Mouse (Mus musculus): Measurements from ENCODE around the gene Rem2. TPM values are rescaled to one million over a fixed set of nuclear protein-coding genes. Genes with fewer than 3 reads are reported as not detected.

Rem2 gene
- polyA plus RNA-seq (2014; fragmentation: Nextera tagmentation; extraction: Ambion mirVana) = 2.9 and 3.7 TPM in 2 replicates

DNA sequence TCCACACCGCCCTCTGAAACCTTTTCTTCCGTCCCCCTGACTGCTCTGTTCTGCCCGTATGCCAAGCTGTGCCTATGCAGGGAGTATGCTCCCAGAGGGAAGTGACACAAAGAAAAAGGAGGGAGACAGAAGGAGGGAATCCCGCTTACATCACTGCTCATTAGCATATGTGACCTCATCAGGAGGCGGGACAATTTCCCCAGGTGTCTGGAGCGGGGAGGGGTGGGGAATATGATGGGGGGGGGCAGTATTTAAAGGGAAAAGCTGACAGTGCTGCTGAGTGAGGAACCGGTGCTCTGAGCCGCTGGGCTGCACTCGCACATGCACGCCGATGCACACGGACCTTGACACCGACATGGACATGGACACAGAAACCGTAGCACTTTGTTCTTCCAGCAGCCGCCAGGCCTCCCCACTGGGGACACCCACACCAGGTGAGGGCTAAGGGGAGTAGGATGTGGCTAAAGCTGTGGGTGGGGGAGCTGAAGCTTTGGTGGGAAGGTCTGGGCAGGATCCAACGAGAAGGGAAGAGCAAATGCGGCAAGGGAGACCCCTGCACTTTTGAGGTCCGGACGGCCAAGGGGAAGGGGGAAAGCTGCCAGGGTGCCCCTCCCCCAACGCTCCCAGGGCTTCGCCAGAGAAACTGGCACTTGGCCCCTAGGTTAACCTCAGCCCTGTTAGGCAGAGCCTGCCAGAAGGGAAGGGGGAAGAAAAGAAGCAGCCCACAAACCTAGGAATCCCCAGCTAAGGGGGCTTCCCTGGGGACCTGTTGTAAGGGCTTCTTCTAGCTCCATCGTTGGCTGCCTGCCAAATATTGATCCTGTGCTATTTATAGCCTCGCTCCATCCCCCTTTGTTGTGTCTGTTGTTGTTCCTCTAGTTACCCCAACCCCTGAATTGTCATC, at the start of gene Rem2:
TSS of gene Rem2 (plus strand) at position 160 of the 904 bp plus-strand sequence.
- Histone ChIP-seq H3K9ac (ENCODE audit: low read length) (peak within 1 kb of the TSS; percentile 23), H3K36me3 (ENCODE audit: control insufficient read depth, insufficient read depth, low read length) (no peaks in the 10 kb centered on the region), H3K4me3 (ENCODE audit: low read depth, low read length) (peak within 1 kb of the TSS; percentile 42), H3K4me2 (ENCODE audit: low read length) (peak within 1 kb of the TSS; percentile 73), H3K27ac (ENCODE audit: low read depth) (no peak within 1 kb of the TSS), H3K9me3 (ENCODE audit: control insufficient read depth, low read length) (no peaks in the 10 kb centered on the region), H3K27me3 (replicated peaks; ENCODE audit: control insufficient read depth, insufficient read depth, low read length) (peaks cover 26% of the 10 kb centered on the region), H3K4me1 (replicated peaks; ENCODE audit: control insufficient read depth, insufficient read depth, low read length) (peaks cover 10% of the 10 kb centered on the region; the same call in 1 of the 2 replicates)
- peak; percentile 80 for DNase-seq (ENCODE audit: low spot score)
- WGBS = 1% methylated on average over 23 of the region's 23 CpGs
- peak; percentile 70 for ATAC-seq (replicated peaks; ENCODE audit: low FRiP score, low TSS enrichment, low read depth)

DNA sequence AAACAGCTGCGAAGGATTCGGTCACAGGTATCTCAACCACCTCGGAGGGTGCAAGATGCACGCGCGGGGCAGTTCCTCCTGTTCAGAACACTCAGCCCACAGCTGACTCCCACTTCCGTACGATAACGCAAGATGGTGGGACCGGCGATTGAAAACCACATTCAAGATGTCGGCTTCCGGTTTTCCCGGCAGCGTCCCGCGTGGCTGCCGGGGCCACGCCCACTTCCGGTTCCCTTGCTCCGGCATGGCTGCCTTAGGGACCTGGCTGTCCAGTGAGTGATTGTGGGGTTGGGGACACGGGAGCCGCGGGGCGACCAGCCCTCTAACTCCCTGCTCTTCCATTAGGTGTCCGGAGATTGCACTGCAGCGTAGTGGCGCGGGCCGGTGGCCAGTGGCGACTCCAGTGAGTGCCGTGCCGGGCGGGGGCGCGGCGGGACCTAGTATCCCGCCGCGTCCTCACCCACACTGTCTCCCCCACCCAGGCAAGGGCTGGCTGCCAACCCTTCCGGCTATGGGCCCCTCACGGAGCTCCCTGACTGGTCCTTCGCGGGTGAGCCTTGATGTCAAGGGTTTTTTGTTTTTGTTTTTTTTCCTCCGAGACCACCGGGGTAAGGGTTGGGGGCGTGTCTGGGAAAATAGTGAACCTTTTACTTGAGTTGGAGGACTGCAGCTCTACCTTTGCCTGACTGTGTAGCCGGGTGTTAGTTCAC, 49.1 kb upstream of the Rem2 start, which contains the start of gene Mrpl52:
TSS of gene Mrpl52 (plus strand) at position 221 of the 710 bp plus-strand sequence.
- ATAC-seq (replicated peaks; ENCODE audit: low FRiP score, low TSS enrichment, low read depth) = peak; percentile 79
- Histone ChIP-seq H3K4me1 (replicated peaks; ENCODE audit: control insufficient read depth, insufficient read depth, low read length) (peaks cover 27% of the 10 kb centered on the region), H3K36me3 (ENCODE audit: control insufficient read depth, insufficient read depth, low read length) (peaks cover 15% of the 10 kb centered on the region; the same call in 1 of the 2 replicates), H3K4me3 (ENCODE audit: low read depth, low read length) (peak within 1 kb of the TSS; percentile 61), H3K27ac (ENCODE audit: low read depth) (peak within 1 kb of the TSS; percentile 82), H3K4me2 (ENCODE audit: low read length) (peak within 1 kb of the TSS; percentile 61), H3K9me3 (ENCODE audit: control insufficient read depth, low read length) (no peaks in the 10 kb centered on the region), H3K9ac (ENCODE audit: low read length) (peak within 1 kb of the TSS; percentile 65), H3K27me3 (replicated peaks; ENCODE audit: control insufficient read depth, insufficient read depth, low read length) (no peaks in the 10 kb centered on the region)
- under 1% methylated on average over 48 of the region's 48 CpGs for WGBS
- DNase-seq (ENCODE audit: low spot score) = peak; percentile 94

DNA sequence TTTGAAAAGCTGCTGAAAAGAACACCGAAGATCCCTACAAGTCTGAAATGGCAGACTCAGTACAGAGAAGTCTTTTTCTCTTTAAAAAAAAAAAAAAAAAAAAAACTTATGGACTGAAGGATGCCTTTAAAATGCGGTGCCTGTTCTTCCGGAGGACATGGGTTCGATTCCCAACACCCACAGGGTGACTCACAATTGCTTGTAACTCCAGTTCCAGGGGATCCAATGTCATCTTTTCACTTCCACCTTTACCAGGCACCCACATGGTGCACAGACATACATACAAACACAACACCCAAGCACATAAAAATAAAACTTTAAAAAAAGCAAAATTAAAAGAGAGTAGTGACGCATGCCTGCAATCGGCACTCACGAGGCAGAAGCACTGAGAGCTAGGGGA, 48.2 kb upstream of the Rem2 start:
- peak overlapping the region; percentile 61 for H3K4me2 ChIP-seq (ENCODE audit: low read length)
- no peaks in the 10 kb centered on the region for H3K27me3 ChIP-seq (replicated peaks; ENCODE audit: control insufficient read depth, insufficient read depth, low read length)
- ATAC-seq (replicated peaks; ENCODE audit: low FRiP score, low TSS enrichment, low read depth) (no peak), DNase-seq (ENCODE audit: low spot score) (no peak)
- no peaks in the 10 kb centered on the region for H3K9me3 ChIP-seq (ENCODE audit: control insufficient read depth, low read length)
- peak overlapping the region; percentile 65; the same call in 1 of the 2 replicates for H3K9ac ChIP-seq (ENCODE audit: low read length)
- 92% methylated on average over 7 of the region's 7 CpGs for WGBS
- peaks cover 15% of the 10 kb centered on the region; the same call in 1 of the 2 replicates for H3K36me3 ChIP-seq (ENCODE audit: control insufficient read depth, insufficient read depth, low read length)
- 0 out of 2 replicates have a peak overlapping the region, but pooled peaks have one; percentile 82 for H3K27ac ChIP-seq (ENCODE audit: low read depth)
- H3K4me1 ChIP-seq (replicated peaks; ENCODE audit: control insufficient read depth, insufficient read depth, low read length) = peaks cover 27% of the 10 kb centered on the region
- H3K4me3 ChIP-seq (ENCODE audit: low read depth, low read length) = peak overlapping the region; percentile 61

DNA sequence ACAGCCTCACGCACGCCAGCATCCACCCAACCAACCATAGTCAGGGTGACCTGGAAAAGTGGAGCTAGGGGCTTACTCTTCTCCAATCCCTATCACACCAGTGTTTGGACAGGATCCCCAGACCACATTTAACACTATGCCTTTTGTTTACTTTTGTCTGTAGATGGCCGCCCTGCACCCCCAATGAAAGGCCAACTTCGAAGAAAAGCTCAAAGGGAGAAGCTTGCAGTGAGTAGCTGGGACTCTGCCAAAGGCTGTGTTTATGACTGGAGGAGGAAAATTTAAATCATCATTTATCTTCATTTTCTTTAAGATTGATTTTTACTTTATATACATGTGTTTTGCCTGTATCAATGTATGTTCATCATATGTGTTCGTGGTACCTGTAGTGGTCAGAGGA, 47.5 kb upstream of the Rem2 start:
- peaks cover 31% of the 10 kb centered on the region for H3K4me1 ChIP-seq (replicated peaks; ENCODE audit: control insufficient read depth, insufficient read depth, low read length)
- 77% methylated on average over 5 of the region's 5 CpGs for WGBS

DNA sequence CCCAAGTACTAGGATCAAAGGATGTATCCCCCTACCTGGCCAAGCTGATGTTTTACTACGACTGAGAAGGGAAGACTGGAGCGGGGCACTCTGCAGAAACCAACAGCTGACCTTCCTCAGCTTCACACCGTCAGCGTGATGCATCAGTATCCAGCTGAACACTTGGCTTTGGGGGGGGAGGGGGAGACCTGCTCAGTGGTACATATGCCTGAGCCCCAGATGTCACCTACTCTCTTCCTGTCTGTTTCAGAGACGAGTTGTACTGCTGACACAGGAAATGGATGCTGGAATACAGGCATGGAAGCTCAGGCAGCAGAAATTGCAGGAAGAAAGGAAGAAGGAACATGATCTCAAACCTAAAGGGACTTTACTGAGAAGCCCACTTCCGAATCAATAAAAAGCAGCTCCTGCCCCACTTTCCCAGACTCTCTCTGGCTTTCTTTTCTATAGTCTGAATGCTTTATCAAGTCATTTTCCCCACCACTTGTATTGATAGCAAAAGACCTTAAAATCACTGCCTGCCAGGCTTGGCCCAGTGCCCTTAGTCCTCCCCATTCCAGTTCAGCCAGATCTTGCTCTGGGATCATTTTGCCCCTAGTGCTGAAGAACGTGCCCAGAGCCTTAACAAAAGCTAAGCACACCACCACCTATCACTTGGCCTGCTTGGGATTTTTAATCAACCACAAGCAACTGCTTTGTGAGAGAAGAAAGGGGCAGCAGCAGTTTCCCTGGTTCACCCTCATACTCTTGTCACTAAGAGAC, 46.4 kb upstream of the Rem2 start:
- no peak overlapping the region for H3K4me3 ChIP-seq (ENCODE audit: low read depth, low read length)
- H3K4me1 ChIP-seq (replicated peaks; ENCODE audit: control insufficient read depth, insufficient read depth, low read length) = peaks cover 42% of the 10 kb centered on the region
- no peaks in the 10 kb centered on the region for H3K27me3 ChIP-seq (replicated peaks; ENCODE audit: control insufficient read depth, insufficient read depth, low read length)
- ATAC-seq (replicated peaks; ENCODE audit: low FRiP score, low TSS enrichment, low read depth) = no peak
- peak overlapping the region; percentile 99; the same call in 1 of the 2 replicates for H3K9ac ChIP-seq (ENCODE audit: low read length)
- no peak for DNase-seq (ENCODE audit: low spot score)
- 49% methylated on average over 7 of the region's 7 CpGs for WGBS
- no peaks in the 10 kb centered on the region for H3K9me3 ChIP-seq (ENCODE audit: control insufficient read depth, low read length)
- H3K27ac ChIP-seq (ENCODE audit: low read depth) = peak overlapping the region; percentile 99
- peaks cover 15% of the 10 kb centered on the region; the same call in 1 of the 2 replicates for H3K36me3 ChIP-seq (ENCODE audit: control insufficient read depth, insufficient read depth, low read length)
- no peak overlapping the region; the same call in 1 of the 2 replicates for H3K4me2 ChIP-seq (ENCODE audit: low read length)

More for the DNA sequence above, 47.5 kb upstream of the Rem2 start:
- DNase-seq (ENCODE audit: low spot score) = no peak
- Histone ChIP-seq H3K4me2 (ENCODE audit: low read length) (no peak overlapping the region), H3K9ac (ENCODE audit: low read length) (no peak overlapping the region), H3K27me3 (replicated peaks; ENCODE audit: control insufficient read depth, insufficient read depth, low read length) (no peaks in the 10 kb centered on the region), H3K4me3 (ENCODE audit: low read depth, low read length) (no peak overlapping the region), H3K27ac (ENCODE audit: low read depth) (no peak overlapping the region), H3K36me3 (ENCODE audit: control insufficient read depth, insufficient read depth, low read length) (peaks cover 15% of the 10 kb centered on the region; the same call in 1 of the 2 replicates), H3K9me3 (ENCODE audit: control insufficient read depth, low read length) (no peaks in the 10 kb centered on the region)
- ATAC-seq (replicated peaks; ENCODE audit: low FRiP score, low TSS enrichment, low read depth) = no peak

DNA sequence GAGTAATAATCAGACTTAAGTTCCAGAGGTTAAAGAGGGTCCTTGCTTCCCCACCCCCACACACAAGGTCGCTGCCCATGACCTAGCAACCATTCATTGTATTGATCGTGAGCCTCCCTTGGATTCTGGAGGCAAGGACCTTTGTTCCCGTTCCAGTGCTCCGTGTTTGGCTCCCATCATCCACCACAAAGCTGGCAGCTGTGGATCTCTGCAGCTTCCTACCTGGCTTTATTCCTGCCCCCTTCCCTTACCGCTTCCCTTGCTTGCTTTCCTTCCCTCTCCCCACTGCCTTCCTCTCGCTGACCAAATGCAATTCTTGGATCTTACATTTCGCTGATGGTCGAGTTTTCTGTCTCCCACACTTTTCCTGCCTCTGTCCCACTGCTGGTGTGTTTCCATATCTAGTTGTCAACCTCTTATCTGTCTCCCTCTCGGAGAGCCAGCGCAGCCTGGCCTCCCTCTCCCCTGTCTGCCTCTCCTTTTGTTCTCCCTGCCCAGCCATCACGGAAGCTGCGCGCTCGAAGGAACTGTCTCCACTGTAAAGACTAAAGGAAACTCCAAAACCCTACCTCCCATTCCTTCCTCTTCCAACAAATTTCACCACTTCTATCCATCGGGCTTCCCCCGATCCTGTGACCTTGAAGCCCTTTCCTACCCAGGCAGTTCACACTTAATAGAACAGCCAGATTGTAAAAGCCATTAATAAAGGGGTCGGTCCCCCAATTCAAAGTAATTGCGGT, 45.3 kb upstream of the Rem2 start:
- peaks cover 20% of the 10 kb centered on the region for H3K36me3 ChIP-seq (ENCODE audit: control insufficient read depth, insufficient read depth, low read length)
- 5% methylated on average over 18 of the region's 18 CpGs for WGBS
- DNase-seq (ENCODE audit: low spot score) = peak; percentile 72
- peak overlapping the region; percentile 87 for H3K4me3 ChIP-seq (ENCODE audit: low read depth, low read length)
- H3K9me3 ChIP-seq (ENCODE audit: control insufficient read depth, low read length) = no peaks in the 10 kb centered on the region
- no peak for ATAC-seq (replicated peaks; ENCODE audit: low FRiP score, low TSS enrichment, low read depth)
- H3K27me3 ChIP-seq (replicated peaks; ENCODE audit: control insufficient read depth, insufficient read depth, low read length) = no peaks in the 10 kb centered on the region
- H3K27ac ChIP-seq (ENCODE audit: low read depth) = peak overlapping the region; percentile 99
- peak overlapping the region; percentile 70 for H3K4me2 ChIP-seq (ENCODE audit: low read length)
- H3K4me1 ChIP-seq (replicated peaks; ENCODE audit: control insufficient read depth, insufficient read depth, low read length) = peaks cover 48% of the 10 kb centered on the region
- H3K9ac ChIP-seq (ENCODE audit: low read length) = peak overlapping the region; percentile 99

DNA sequence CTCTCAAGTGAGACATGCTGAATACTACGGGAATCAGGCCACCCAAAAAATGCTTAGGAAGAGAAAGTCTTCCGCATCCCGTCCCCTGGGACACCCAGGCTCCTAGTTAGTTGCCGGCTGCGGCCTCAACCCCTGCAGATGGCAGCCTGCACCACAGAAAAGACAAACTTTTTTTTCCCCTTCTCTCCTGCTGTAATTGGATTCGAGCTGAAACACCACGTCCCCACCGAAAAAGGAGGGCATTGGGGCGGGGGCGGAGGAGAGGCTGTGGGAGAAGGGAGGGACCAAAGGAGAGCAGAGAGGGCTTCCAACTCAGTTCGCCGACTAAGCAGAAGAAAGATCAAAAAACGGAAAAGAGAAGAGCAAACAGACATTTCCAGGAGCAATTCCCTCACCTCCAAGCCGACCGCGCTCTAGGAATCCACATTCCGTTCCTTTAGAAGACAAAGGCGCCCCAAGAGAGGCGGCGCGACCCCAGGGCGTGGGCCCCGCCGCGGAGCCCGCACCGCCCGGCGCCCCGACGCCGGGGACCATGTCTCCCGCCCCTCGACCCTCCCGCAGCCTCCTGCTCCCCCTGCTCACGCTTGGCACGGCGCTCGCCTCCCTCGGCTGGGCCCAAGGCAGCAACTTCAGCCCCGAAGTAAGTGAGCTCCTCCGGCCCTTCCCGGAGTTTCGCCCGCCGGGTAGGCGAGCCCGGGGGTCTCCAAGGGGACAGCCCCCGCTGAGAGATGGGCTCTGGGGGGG, 44.4 kb upstream of the Rem2 start, which contains the start of gene Mmp14:
TSS of gene Mmp14 (plus strand) at position 279 of the 744 bp plus-strand sequence.
- Histone ChIP-seq H3K9me3 (ENCODE audit: control insufficient read depth, low read length) (no peaks in the 10 kb centered on the region), H3K4me2 (ENCODE audit: low read length) (peak within 1 kb of the TSS; percentile 70), H3K4me3 (ENCODE audit: low read depth, low read length) (peak within 1 kb of the TSS; percentile 87), H3K27me3 (replicated peaks; ENCODE audit: control insufficient read depth, insufficient read depth, low read length) (no peaks in the 10 kb centered on the region), H3K27ac (ENCODE audit: low read depth) (peak within 1 kb of the TSS; percentile 99), H3K36me3 (ENCODE audit: control insufficient read depth, insufficient read depth, low read length) (peaks cover 29% of the 10 kb centered on the region), H3K4me1 (replicated peaks; ENCODE audit: control insufficient read depth, insufficient read depth, low read length) (peaks cover 48% of the 10 kb centered on the region), H3K9ac (ENCODE audit: low read length) (peak within 1 kb of the TSS; percentile 99)
- DNase-seq (ENCODE audit: low spot score) = no peak
- WGBS = under 1% methylated on average over 49 of the region's 49 CpGs
- peak; percentile 48 for ATAC-seq (replicated peaks; ENCODE audit: low FRiP score, low TSS enrichment, low read depth)

Measured in intestine, embryonic 14.5 days (tissue).